Comparison of ENCODE assay signal across 9 mouse cellular contexts in genomic region chr5:149247047-149247904, GRCm38 (mm10). TPM values are rescaled to one million over a fixed set of nuclear protein-coding genes. Genes with fewer than 3 reads are reported as not detected.
A peak's percentile ranks its signal among the peaks of the same experiment; 100 is the strongest.
DNase-seq lines count a peak whose midpoint lies in the region; ATAC-seq lines count a peak whose summit lies in the region.
"Had no signal": no experiment of that assay in that cellular context is flagged by ENCODE, and none has a peak within 500 bp of the region (broad histone marks: within the 10 kb centered on the region; RNA-seq: fewer than 3 reads in every experiment).

No protein-coding gene starts in this region.

- H3K9ac ChIP-seq in hindbrain, embryonic 16.5 days (ENCODE audit: low read depth, low read length): no peak overlapping the region

- no peaks in the 10 kb centered on the region for H3K27me3 ChIP-seq in hindbrain, embryonic 16.5 days (replicated peaks; ENCODE audit: control insufficient read depth, insufficient read depth, low read length)

- peak overlapping the region; percentile 16 for H3K4me2 ChIP-seq in hindbrain, embryonic 16.5 days (ENCODE audit: low read length)

- 41% methylated on average over 17 of the region's 20 CpGs for WGBS in hindbrain, embryonic 16.5 days

- no peak overlapping the region for H3K4me3 ChIP-seq in hindbrain, embryonic 16.5 days (ENCODE audit: low read length)

- ATAC-seq in hindbrain, embryonic 16.5 days: no peak
- ATAC-seq in megakaryocyte progenitor cell, adult 5-6 weeks (replicated peaks; ENCODE audit: poor library complexity): peak; percentile 17; the same call in 1 of the 2 replicates
- ATAC-seq in CD4-positive, CD25-positive, alpha-beta regulatory T cell, adult 4 months: no peak

- H3K36me3 ChIP-seq in hindbrain, embryonic 16.5 days (ENCODE audit: control insufficient read depth, insufficient read depth, low read length): no peaks in the 10 kb centered on the region

- no peak overlapping the region for H3K27ac ChIP-seq in hindbrain, embryonic 16.5 days (ENCODE audit: low read depth, low read length)

- no peaks in the 10 kb centered on the region for H3K9me3 ChIP-seq in hindbrain, embryonic 16.5 days (ENCODE audit: control insufficient read depth, low read length)

- H3K4me1 ChIP-seq in hindbrain, embryonic 16.5 days (ENCODE audit: control insufficient read depth, insufficient read depth, low read depth, low read length): peaks cover 4% of the 10 kb centered on the region

- DNase-seq in adrenal gland, postnatal 10 days: peak; percentile 27
- DNase-seq in adrenal gland, adult 8-10 months: no peak
- peak; percentile 27 for DNase-seq in ovary, postnatal 14 days (ENCODE audit: low spot score)
- no peak for DNase-seq in ovary, postnatal 36 days (ENCODE audit: low spot score)
- DNase-seq in c-Kit-positive CD71-positive TER-119-positive erythroid progenitor cells, embryonic 14.5 days (ENCODE audit: low spot score): no peak
- DNase-seq: gastrocnemius, postnatal 10 days had no signal

RNA-seq across cellular contexts. Expression of gene Alox5ap, which starts 17.3 kb away (rescaled TPM):
- 10 to 100 TPM; 10.3 to 15.3 TPM for total RNA-seq in adrenal gland, postnatal 10 days (2021)
- 10 to 100 TPM; 14.1 to 24.7 (median 21.0) TPM for total RNA-seq in adrenal gland, adult 8-10 months (2022)
- polyA plus RNA-seq in hindbrain, embryonic 16.5 days (2015; fragmentation: Nextera tagmentation; extraction: Ambion mirVana): 10.1 and 13.3 TPM in 2 replicates
- total RNA-seq in megakaryocyte progenitor cell, adult 5-6 weeks (2015): 426 and 442 TPM in 2 replicates
- total RNA-seq in megakaryocyte progenitor cell, adult 5-6 weeks (2017): 320 and 453 TPM in 2 replicates
- polyA plus RNA-seq in CD4-positive, CD25-positive, alpha-beta regulatory T cell, adult 4 months (2017; shearing (Covaris generic)): 1 to 10 TPM; 2.1 to 2.5 TPM

Comparison
In these comparisons a context has a peak if more than half of its experiments do, and no peak if none do; other contexts are left out.
1. DNase-seq: peak in adrenal gland, postnatal 10 days (single experiment) and ovary, postnatal 14 days (single experiment); none in adrenal gland, adult 8-10 months (single experiment), ovary, postnatal 36 days (single experiment) and c-Kit-positive CD71-positive TER-119-positive erythroid progenitor cells, embryonic 14.5 days (single experiment).
2. RNA of gene Alox5ap, which starts 17.3 kb away (total RNA-seq): 320 to 453 TPM in megakaryocyte progenitor cell, adult 5-6 weeks; 14.1 to 24.7 TPM in adrenal gland, adult 8-10 months and 10.3 to 15.3 TPM in adrenal gland, postnatal 10 days; every median in the first group is over 10 times any median in the second.